Mouse (Mus musculus): ENCODE data around the gene Olfr558.

DNA sequence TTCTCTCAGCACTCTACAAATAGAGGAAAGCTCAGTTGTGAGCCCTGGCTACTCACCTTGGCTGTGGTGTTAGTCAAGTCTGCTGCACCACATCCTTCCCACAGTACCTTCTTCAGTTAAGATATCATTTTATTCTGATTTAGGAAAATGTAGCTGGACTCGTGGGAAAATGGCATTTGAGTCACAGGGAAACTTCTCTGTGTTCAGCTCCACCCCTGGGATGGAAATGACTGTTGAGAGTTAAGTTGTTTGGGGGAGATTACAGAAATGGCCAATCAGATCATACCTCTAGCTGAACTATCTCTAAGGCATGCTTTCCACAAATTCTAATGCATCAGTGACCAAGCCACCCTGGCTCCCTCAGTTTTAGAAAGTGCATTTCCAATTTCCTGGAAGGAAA lies 17.0 kb downstream of the Olfr558 start, which contains the start of gene Olfr33:
- no peak for TF ChIP-seq JUND (conservative IDR thresholded peaks at IDR 0.05; ENCODE audit: low read depth, low read length)
- TF ChIP-seq POLR2A (IDR thresholded peaks at IDR 0.05; ENCODE audit: low read depth, low read length) = no peak
- no peak for TF ChIP-seq CTCF (conservative IDR thresholded peaks at IDR 0.05 in 1 of 2, IDR thresholded peaks at IDR 0.05 in 1 of 2; ENCODE audit: low read depth in 2 of 2, low read length in 2 of 2)
- no peak for TF ChIP-seq SIN3A (IDR thresholded peaks at IDR 0.05; ENCODE audit: low read length)
- TF ChIP-seq RAD21 (IDR thresholded peaks at IDR 0.05; ENCODE audit: low read depth, low read length) = no peak
- TF ChIP-seq GABPA (IDR thresholded peaks at IDR 0.05; ENCODE audit: insufficient replicate concordance, low read depth, low read length) = no peak
- TF ChIP-seq BHLHE40 (IDR thresholded peaks at IDR 0.05; ENCODE audit: low read depth, low read length) = no peak
- TF ChIP-seq CHD1 (IDR thresholded peaks at IDR 0.05; ENCODE audit: low read depth, low read length) = no peak
- no peak for TF ChIP-seq KAT2A (IDR thresholded peaks at IDR 0.05; ENCODE audit: insufficient replicate concordance, low read length)
- no peak for TF ChIP-seq USF1 (IDR thresholded peaks at IDR 0.05; ENCODE audit: low read depth, low read length)
- TF ChIP-seq POLR2AphosphoS2 (IDR thresholded peaks at IDR 0.05; ENCODE audit: low read depth, low read length) = no peak
- no peak for TF ChIP-seq UBTF (IDR thresholded peaks at IDR 0.05; ENCODE audit: low read depth, low read length)
- TF ChIP-seq EP300 (IDR thresholded peaks at IDR 0.05; ENCODE audit: low read length) = no peak
